Mouse (Mus musculus) lung, postnatal 0 days (tissue): ENCODE measurements around the gene Nr4a3.

Experiments used
- CTCF ChIP-seq: IDR thresholded peaks from 2 replicates; pipeline ENCODE4 v1.5.1; 2016; ENCODE audit warnings: antibody characterized with exemption, mild to moderate bottlenecking
- EP300 ChIP-seq: IDR thresholded peaks from 2 replicates; pipeline ENCODE4 v1.6.1; 2016; ENCODE audit warnings: antibody characterized with exemption, mild to moderate bottlenecking, control low read depth

- TF ChIP-seq CTCF (no peak), EP300 (no peak)
Observed at GRCm38 (mm10) chr4:48066676-48067075, 21.7 kb downstream of the Nr4a3 start.
